Mouse (Mus musculus): ENCODE data around the gene Mvp.

DNA sequence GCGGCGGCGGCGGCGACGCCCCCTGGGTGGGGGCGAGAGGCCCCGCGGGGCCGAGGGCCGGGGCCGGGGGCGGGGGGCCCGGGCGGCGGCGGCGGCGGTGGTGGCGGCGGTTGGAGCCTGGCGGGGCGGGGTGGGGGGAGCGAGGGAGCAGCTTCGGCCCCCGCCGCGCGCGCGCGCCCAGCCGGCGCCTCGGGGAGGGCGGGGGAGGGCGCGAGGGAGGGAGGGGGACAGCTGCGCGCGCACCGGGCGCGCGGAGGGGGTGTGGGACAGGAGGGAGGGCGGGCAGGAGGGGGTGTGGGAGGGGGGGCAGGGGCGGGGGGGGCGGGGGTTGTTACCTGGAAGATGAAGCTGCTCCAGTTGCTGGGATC is 12.2 kb upstream of the Mvp start:
- no peak for TF ChIP-seq CTCF (IDR thresholded peaks at IDR 0.05; ENCODE audit: extremely low read depth, insufficient read depth, insufficient read length, insufficient replicate concordance)
- TF ChIP-seq POLR2A (IDR thresholded peaks at IDR 0.05; ENCODE audit: low read depth, low read length) = no peak
